Mouse (Mus musculus): ENCODE data around the gene Zfp326. TPM values are rescaled to one million over a fixed set of nuclear protein-coding genes. Genes with fewer than 3 reads are reported as not detected.
A peak's percentile ranks its signal among the peaks of the same experiment; 100 is the strongest.
"Not testable (repeated sequence)": the region's sequence is repeated elsewhere in the genome, so short reads cannot be mapped to it uniquely, and the experiment has no call there.

The Zfp326 gene
- polyA plus RNA-seq, 1 experiment from 2014 or later: 48.6 TPM

- Histone ChIP-seq H3K9ac (no peak overlapping the region), H3K27me3 (no peaks in the 10 kb centered on the region), H3K4me1 (replicated peaks) (peaks cover 19% of the 10 kb centered on the region; the same call in 1 of the 2 replicates), H3K9me3 (no peaks in the 10 kb centered on the region), H3K4me2 (no peak overlapping the region), H3K36me3 (no peaks in the 10 kb centered on the region), H3K4me3 (no peak overlapping the region), H3K27ac (replicated peaks) (no peak overlapping the region)
- no peak for ATAC-seq (ENCODE audit: low read depth)
- 79% methylated on average over 4 of the region's 4 CpGs for WGBS
These were observed 27.1 kb upstream of the Zfp326 start for GRCm38 (mm10) chr5:105849222-105849621.

- Histone ChIP-seq H3K9me3 (no peaks in the 10 kb centered on the region), H3K36me3 (no peaks in the 10 kb centered on the region), H3K4me3 (no peak overlapping the region), H3K9ac (no peak overlapping the region), H3K27me3 (no peaks in the 10 kb centered on the region), H3K4me2 (no peak overlapping the region), H3K4me1 (replicated peaks) (peaks cover 19% of the 10 kb centered on the region; the same call in 1 of the 2 replicates), H3K27ac (replicated peaks) (no peak overlapping the region)
- ATAC-seq (ENCODE audit: low read depth): no peak
- WGBS: 69% methylated on average over 3 of the region's 3 CpGs
These were observed 26.7 kb upstream of the Zfp326 start for GRCm38 (mm10) chr5:105849643-105850042.

- no peak overlapping the region for H3K4me2 ChIP-seq
- no peak for ATAC-seq (ENCODE audit: low read depth)
- H3K27ac ChIP-seq (replicated peaks): no peak overlapping the region
- WGBS: 89% methylated on average over 9 of the region's 9 CpGs
- H3K9me3 ChIP-seq: no peaks in the 10 kb centered on the region
- no peak overlapping the region for H3K4me3 ChIP-seq
- H3K9ac ChIP-seq: no peak overlapping the region
- H3K27me3 ChIP-seq: no peaks in the 10 kb centered on the region
- peaks cover 14% of the 10 kb centered on the region; the same call in 1 of the 2 replicates for H3K4me1 ChIP-seq (replicated peaks)
- no peaks in the 10 kb centered on the region for H3K36me3 ChIP-seq
These were observed 23.1 kb upstream of the Zfp326 start for GRCm38 (mm10) chr5:105853271-105853670.

GRCm38 (mm10) chr5:105857486-105857885, 18.9 kb upstream of the Zfp326 start:
- no peaks in the 10 kb centered on the region for H3K36me3 ChIP-seq
- no peak for ATAC-seq (ENCODE audit: low read depth)
- H3K4me1 ChIP-seq (replicated peaks): no peaks in the 10 kb centered on the region
- no peak overlapping the region for H3K27ac ChIP-seq (replicated peaks)
- H3K9ac ChIP-seq: no peak overlapping the region
- no peak overlapping the region for H3K4me2 ChIP-seq
- H3K9me3 ChIP-seq: no peaks in the 10 kb centered on the region
- 91% methylated on average over 5 of the region's 5 CpGs for WGBS
- no peak overlapping the region for H3K4me3 ChIP-seq
- H3K27me3 ChIP-seq: no peaks in the 10 kb centered on the region

GRCm38 (mm10) chr5:105858754-105859694, 17.3 kb upstream of the Zfp326 start:
- H3K9ac ChIP-seq: no peak overlapping the region
- no peaks in the 10 kb centered on the region for H3K9me3 ChIP-seq
- WGBS: 78% methylated on average over 8 of the region's 8 CpGs
- H3K4me1 ChIP-seq (replicated peaks): no peaks in the 10 kb centered on the region
- H3K27ac ChIP-seq (replicated peaks): no peak overlapping the region
- no peaks in the 10 kb centered on the region for H3K36me3 ChIP-seq
- no peak overlapping the region for H3K4me2 ChIP-seq
- no peak overlapping the region for H3K4me3 ChIP-seq
- H3K27me3 ChIP-seq: no peaks in the 10 kb centered on the region
- ATAC-seq (ENCODE audit: low read depth): no peak

GRCm38 (mm10) chr5:105859716-105860460, 16.5 kb upstream of the Zfp326 start:
- no peak overlapping the region for H3K4me3 ChIP-seq
- H3K9ac ChIP-seq: no peak overlapping the region
- H3K4me1 ChIP-seq (replicated peaks): no peaks in the 10 kb centered on the region
- 69% methylated on average over 11 of the region's 11 CpGs for WGBS
- no peak overlapping the region for H3K4me2 ChIP-seq
- no peaks in the 10 kb centered on the region for H3K9me3 ChIP-seq
- no peak for ATAC-seq (ENCODE audit: low read depth)
- H3K27ac ChIP-seq (replicated peaks): no peak overlapping the region
- no peaks in the 10 kb centered on the region for H3K36me3 ChIP-seq
- H3K27me3 ChIP-seq: no peaks in the 10 kb centered on the region

- Histone ChIP-seq H3K36me3 (no peaks in the 10 kb centered on the region), H3K4me2 (no peak overlapping the region), H3K9ac (no peak overlapping the region), H3K4me1 (replicated peaks) (no peaks in the 10 kb centered on the region), H3K9me3 (no peaks in the 10 kb centered on the region), H3K27me3 (no peaks in the 10 kb centered on the region), H3K4me3 (no peak overlapping the region), H3K27ac (replicated peaks) (no peak overlapping the region)
- no peak for ATAC-seq (ENCODE audit: low read depth)
- 91% methylated on average over 10 of the region's 10 CpGs for WGBS
These were observed 15.9 kb upstream of the Zfp326 start for GRCm38 (mm10) chr5:105860461-105860835.

- no peak overlapping the region for H3K4me3 ChIP-seq
- H3K9ac ChIP-seq: no peak overlapping the region
- H3K4me2 ChIP-seq: no peak overlapping the region
- no peaks in the 10 kb centered on the region for H3K27me3 ChIP-seq
- no peak for ATAC-seq (ENCODE audit: low read depth)
- 94% methylated on average over 5 of the region's 5 CpGs for WGBS
- H3K4me1 ChIP-seq (replicated peaks): no peaks in the 10 kb centered on the region
- H3K27ac ChIP-seq (replicated peaks): no peak overlapping the region
- no peaks in the 10 kb centered on the region for H3K36me3 ChIP-seq
- H3K9me3 ChIP-seq: no peaks in the 10 kb centered on the region
These were observed 14.7 kb upstream of the Zfp326 start for GRCm38 (mm10) chr5:105861616-105862015.

GRCm38 (mm10) chr5:105865110-105865628, 11.2 kb upstream of the Zfp326 start:
- H3K4me1 ChIP-seq (replicated peaks): peaks cover 13% of the 10 kb centered on the region
- not testable (repeated sequence) for ATAC-seq (ENCODE audit: low read depth); H3K4me3 ChIP-seq; H3K9me3 ChIP-seq; H3K4me2 ChIP-seq; H3K27ac ChIP-seq (replicated peaks); H3K9ac ChIP-seq; H3K36me3 ChIP-seq; H3K27me3 ChIP-seq
- 50% methylated on average over 5 of the region's 5 CpGs for WGBS

GRCm38 (mm10) chr5:105867427-105867826, 8.9 kb upstream of the Zfp326 start:
- no peaks in the 10 kb centered on the region for H3K9me3 ChIP-seq
- no peaks in the 10 kb centered on the region for H3K36me3 ChIP-seq
- WGBS: 11% methylated on average over 4 of the region's 4 CpGs
- no peak overlapping the region for H3K9ac ChIP-seq
- peak; percentile 53; the same call in 1 of the 2 replicates for ATAC-seq (ENCODE audit: low read depth)
- peaks cover 13% of the 10 kb centered on the region for H3K4me1 ChIP-seq (replicated peaks)
- peak overlapping the region; percentile 21 for H3K4me2 ChIP-seq
- no peak overlapping the region for H3K4me3 ChIP-seq
- H3K27me3 ChIP-seq: peaks cover 10% of the 10 kb centered on the region; the same call in 1 of the 2 replicates
- no peak overlapping the region for H3K27ac ChIP-seq (replicated peaks)

GRCm38 (mm10) chr5:105867841-105868447, 8.4 kb upstream of the Zfp326 start:
- H3K9me3 ChIP-seq: no peaks in the 10 kb centered on the region
- no peak overlapping the region for H3K9ac ChIP-seq
- 51% methylated on average over 16 of the region's 16 CpGs for WGBS
- H3K4me1 ChIP-seq (replicated peaks): peaks cover 13% of the 10 kb centered on the region
- no peak overlapping the region for H3K4me3 ChIP-seq
- ATAC-seq (ENCODE audit: low read depth): peak; percentile 82
- H3K27me3 ChIP-seq: peaks cover 10% of the 10 kb centered on the region; the same call in 1 of the 2 replicates
- H3K27ac ChIP-seq (replicated peaks): no peak overlapping the region
- H3K4me2 ChIP-seq: peak overlapping the region; percentile 21
- H3K36me3 ChIP-seq: no peaks in the 10 kb centered on the region

- no peaks in the 10 kb centered on the region for H3K9me3 ChIP-seq
- no peak overlapping the region for H3K4me3 ChIP-seq
- no peak overlapping the region for H3K4me2 ChIP-seq
- H3K27ac ChIP-seq (replicated peaks): no peak overlapping the region
- H3K36me3 ChIP-seq: no peaks in the 10 kb centered on the region
- H3K9ac ChIP-seq: no peak overlapping the region
- ATAC-seq (ENCODE audit: low read depth): peak; percentile 78
- H3K4me1 ChIP-seq (replicated peaks): peaks cover 13% of the 10 kb centered on the region
- 22% methylated on average over 3 of the region's 3 CpGs for WGBS
- peaks cover 10% of the 10 kb centered on the region; the same call in 1 of the 2 replicates for H3K27me3 ChIP-seq
These were observed 7.8 kb upstream of the Zfp326 start for GRCm38 (mm10) chr5:105868593-105868992.
